Mouse (Mus musculus) spleen, adult 2 months (tissue): ENCODE results near the gene Hic1. TPM values are rescaled to one million over a fixed set of nuclear protein-coding genes. Genes with fewer than 3 reads are reported as not detected.

Experiments
- DNase-seq, 2 experiments: peaks; one replicate each; pipeline versions ENCODE4 v3.0.0 to v3.0.0-alpha.2; 2012 to 2021; ENCODE audit warnings: low spot score in 2 of 2, low read depth in 1 of 2
- H3K27ac ChIP-seq: fragments of 200-500 bp; 2 replicates; pipeline ENCODE4 v1.5.1; 2012; ENCODE audit warnings: low read length, inconsistent platforms; ENCODE audit not compliant: insufficient read depth
- H3K27me3 ChIP-seq: fragments of 200-500 bp; 2 replicates; pipeline ENCODE4 v1.6.1; 2012; ENCODE audit warnings: mild to moderate bottlenecking, moderate library complexity, low read length, inconsistent platforms; ENCODE audit not compliant: control insufficient read depth, insufficient read depth
- H3K36me3 ChIP-seq: fragments of 200-500 bp; 2 replicates; pipeline ENCODE4 v1.6.1; 2012; ENCODE audit warnings: mild to moderate bottlenecking, low read length, inconsistent platforms; ENCODE audit not compliant: control insufficient read depth, insufficient read depth
- H3K4me1 ChIP-seq: fragments of 200-500 bp; 2 replicates; pipeline ENCODE4 v1.6.1; 2011; ENCODE audit warnings: inconsistent platforms; ENCODE audit not compliant: control insufficient read depth, insufficient read depth, insufficient read length
- H3K4me3 ChIP-seq: fragments of 200-500 bp; 2 replicates; pipeline ENCODE4 v1.5.1; 2011; ENCODE audit warnings: mild to moderate bottlenecking, inconsistent platforms; ENCODE audit not compliant: insufficient read depth, insufficient read length; ENCODE audit errors: extremely low read depth
- CTCF ChIP-seq: fragments of 200-500 bp; IDR thresholded peaks from 2 replicates; pipeline ENCODE4 v1.5.1; 2011; ENCODE audit warnings: mild to moderate bottlenecking, inconsistent platforms; ENCODE audit not compliant: insufficient read depth, insufficient read length, insufficient replicate concordance; ENCODE audit errors: extremely low read depth
- POLR2A ChIP-seq: fragments of 200-500 bp; IDR thresholded peaks from 2 replicates; pipeline ENCODE4 v1.6.1; 2011; ENCODE audit warnings: low read depth, low read length, inconsistent platforms
- WGBS: fragments of 180-500 bp; shearing (Covaris S2); methylation state at CpG from one replicate; pipeline ENCODE4 v1.1.7; 2018; 5-methylcytosine and 5-hydroxymethylcytosine counted together
- polyA plus RNA-seq: library from polyadenylated mRNA; depleted of rRNA; stranded (reverse); fragments of >200 nt; gene quantifications from 2 replicates; pipeline ENCODE4 v1.2.3, GENCODE M21; 2012

Gene Hic1
- polyA plus RNA-seq, 1 experiment = 9.2 TPM

GRCm38 (mm10) chr11:75147846-75148168, 21.5 kb downstream of the Hic1 start:
- no peaks in the 10 kb centered on the region; the same call in 1 of the 2 replicates for H3K4me1 ChIP-seq
- no peaks in the 10 kb centered on the region for H3K27me3 ChIP-seq
- H3K36me3 ChIP-seq = peaks cover 22% of the 10 kb centered on the region
- 59% methylated on average over 3 of the region's 3 CpGs for WGBS
- DNase-seq = no peak
- H3K27ac ChIP-seq = 0 out of 2 replicates have a peak overlapping the region, but pooled peaks have one; percentile 12
- no peak overlapping the region for H3K4me3 ChIP-seq
- TF ChIP-seq POLR2A = no peak

GRCm38 (mm10) chr11:75147106-75147845, 22.0 kb downstream of the Hic1 start:
- H3K36me3 ChIP-seq = peaks cover 22% of the 10 kb centered on the region
- WGBS = 47% methylated on average over 11 of the region's 11 CpGs
- H3K4me1 ChIP-seq = no peaks in the 10 kb centered on the region
- no peak overlapping the region for H3K4me3 ChIP-seq
- no peak overlapping the region for H3K27ac ChIP-seq
- no peaks in the 10 kb centered on the region for H3K27me3 ChIP-seq
- no peak for TF ChIP-seq POLR2A
- TF ChIP-seq CTCF = no peak
- no peak for DNase-seq

GRCm38 (mm10) chr11:75145841-75146240, 23.5 kb downstream of the Hic1 start:
- TF ChIP-seq CTCF (no peak), POLR2A (no peak)
- no peak for DNase-seq
- Histone ChIP-seq H3K27ac (no peak overlapping the region), H3K4me3 (no peak overlapping the region), H3K4me1 (no peaks in the 10 kb centered on the region), H3K27me3 (no peaks in the 10 kb centered on the region), H3K36me3 (peaks cover 18% of the 10 kb centered on the region)
- WGBS = 95% methylated on average over 2 of the region's 2 CpGs

DNA sequence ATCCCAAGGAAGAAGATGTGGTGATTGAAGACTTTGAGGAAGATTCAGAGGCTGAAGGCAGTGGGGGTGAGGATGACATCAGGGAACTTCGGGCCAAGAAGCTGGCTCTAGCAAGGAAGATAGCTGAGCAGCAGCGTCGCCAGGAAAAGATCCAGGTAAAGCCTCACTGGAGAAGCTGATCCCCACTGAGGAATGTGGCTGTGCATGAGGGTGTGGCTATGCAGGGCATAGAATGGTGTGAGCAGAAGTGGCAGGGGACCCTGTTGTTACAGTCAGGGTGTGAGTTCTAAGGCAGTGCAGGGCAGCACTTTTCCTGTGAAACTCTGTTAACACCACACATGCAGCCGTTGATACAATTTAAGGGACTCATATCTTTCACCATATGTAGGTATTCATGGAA, 26.6 kb downstream of the Hic1 start:
- no peak for TF ChIP-seq CTCF
- no peak for TF ChIP-seq POLR2A
- Histone ChIP-seq H3K27ac (no peak overlapping the region), H3K4me3 (no peak overlapping the region), H3K4me1 (peaks cover under 1% of the 10 kb centered on the region; the same call in 1 of the 2 replicates), H3K36me3 (peaks cover 14% of the 10 kb centered on the region), H3K27me3 (no peaks in the 10 kb centered on the region)
- no peak for DNase-seq
- 91% methylated on average over 4 of the region's 4 CpGs for WGBS

GRCm38 (mm10) chr11:75141913-75142312, 27.4 kb downstream of the Hic1 start:
- H3K27me3 ChIP-seq = no peaks in the 10 kb centered on the region
- H3K4me1 ChIP-seq = peaks cover 5% of the 10 kb centered on the region; the same call in 1 of the 2 replicates
- 65% methylated on average over 1 of the region's 1 CpGs for WGBS
- DNase-seq = no peak
- H3K27ac ChIP-seq = no peak overlapping the region
- H3K36me3 ChIP-seq = peaks cover 14% of the 10 kb centered on the region
- H3K4me3 ChIP-seq = no peak overlapping the region
- TF ChIP-seq POLR2A = no peak
- TF ChIP-seq CTCF = no peak

DNA sequence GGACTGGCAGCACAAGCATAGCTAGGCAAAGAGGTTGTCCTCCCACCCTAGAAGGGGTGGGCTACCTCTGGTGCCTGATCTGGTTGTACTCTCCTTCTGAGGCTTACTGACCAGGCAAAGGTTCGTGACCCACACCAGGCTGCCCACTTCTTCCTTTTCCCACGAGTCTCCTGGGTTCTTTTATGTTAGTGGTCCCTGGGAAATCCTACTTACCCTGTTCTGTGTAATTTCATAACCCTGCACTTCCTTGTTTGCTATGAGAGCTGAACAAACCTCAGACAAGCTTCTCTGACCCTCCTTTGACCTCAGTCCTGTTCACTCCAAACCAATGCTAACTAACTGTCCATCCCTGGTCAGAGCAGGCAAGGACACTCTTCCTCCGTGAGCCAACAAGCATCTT, 28.3 kb downstream of the Hic1 start:
- H3K4me1 ChIP-seq = peaks cover 10% of the 10 kb centered on the region; the same call in 1 of the 2 replicates
- WGBS = 60% methylated on average over 3 of the region's 3 CpGs
- H3K27me3 ChIP-seq = no peaks in the 10 kb centered on the region
- no peak for TF ChIP-seq POLR2A
- TF ChIP-seq CTCF = no peak
- H3K36me3 ChIP-seq = peaks cover 14% of the 10 kb centered on the region
- DNase-seq = no peak
- no peak overlapping the region for H3K4me3 ChIP-seq
- H3K27ac ChIP-seq = no peak overlapping the region

GRCm38 (mm10) chr11:75140431-75140830, 28.9 kb downstream of the Hic1 start:
- Histone ChIP-seq H3K4me3 (no peak overlapping the region), H3K27ac (no peak overlapping the region), H3K4me1 (peaks cover 10% of the 10 kb centered on the region; the same call in 1 of the 2 replicates), H3K36me3 (peaks cover 14% of the 10 kb centered on the region), H3K27me3 (no peaks in the 10 kb centered on the region)
- WGBS = 80% methylated on average over 5 of the region's 5 CpGs
- TF ChIP-seq CTCF (no peak), POLR2A (no peak)
- DNase-seq = no peak
